Mouse (Mus musculus): ENCODE results near the gene Tmem170.

Gene Tmem170

DNA sequence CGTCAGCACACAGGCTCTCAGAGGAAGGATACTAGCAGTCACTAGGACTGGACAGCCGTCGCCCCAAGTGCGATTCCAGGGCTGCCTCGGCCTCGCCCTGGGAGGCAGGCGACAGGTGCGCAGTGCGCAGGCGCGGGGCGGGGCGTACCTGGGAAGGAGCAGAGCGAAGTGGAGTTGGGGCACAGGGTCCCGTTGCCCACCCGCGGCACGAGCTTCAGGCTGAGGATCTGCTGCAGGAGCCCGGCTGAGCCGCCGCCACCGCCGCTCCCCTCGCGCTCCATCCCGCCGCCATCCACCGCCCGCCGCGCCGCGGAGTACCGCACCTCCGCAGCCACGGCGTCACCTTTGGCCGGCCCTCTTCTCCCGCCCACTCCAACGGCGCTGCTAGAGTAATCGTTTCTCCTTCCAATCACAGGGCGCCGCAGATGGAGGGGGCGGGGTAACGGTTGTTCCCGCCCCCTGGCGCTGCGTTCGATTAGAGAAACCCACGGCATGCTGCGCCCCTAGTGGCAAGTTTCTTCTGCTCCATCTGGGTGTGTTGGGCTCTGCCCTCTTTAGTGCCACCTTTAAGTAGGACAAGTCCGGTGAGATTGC, at the start of gene Tmem170:
Tmem170 (minus strand) TSS at position 396 of the 594 bp plus-strand sequence.
- peak; percentile 97 for DNase-seq

DNA sequence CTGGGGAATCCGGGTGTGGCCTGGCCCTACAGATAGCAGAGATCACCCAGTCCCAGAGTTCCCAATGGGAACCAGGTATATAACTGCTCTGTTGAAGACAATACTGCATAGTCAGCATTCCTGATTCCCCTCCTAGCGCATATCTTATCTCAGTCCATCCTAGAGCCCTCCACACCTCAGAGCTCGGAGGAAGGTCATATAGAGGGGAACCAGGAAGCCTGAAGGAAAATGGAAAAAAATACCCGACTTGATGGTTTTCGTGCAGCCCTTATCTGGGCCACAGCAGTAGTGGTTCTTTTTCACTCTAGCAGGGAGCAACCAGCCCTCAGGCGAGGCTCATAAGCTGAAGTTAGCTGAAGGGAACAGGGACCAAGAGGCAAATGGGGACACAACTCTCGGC, 48.4 kb upstream of the Tmem170 start:
- no peak for DNase-seq

DNA sequence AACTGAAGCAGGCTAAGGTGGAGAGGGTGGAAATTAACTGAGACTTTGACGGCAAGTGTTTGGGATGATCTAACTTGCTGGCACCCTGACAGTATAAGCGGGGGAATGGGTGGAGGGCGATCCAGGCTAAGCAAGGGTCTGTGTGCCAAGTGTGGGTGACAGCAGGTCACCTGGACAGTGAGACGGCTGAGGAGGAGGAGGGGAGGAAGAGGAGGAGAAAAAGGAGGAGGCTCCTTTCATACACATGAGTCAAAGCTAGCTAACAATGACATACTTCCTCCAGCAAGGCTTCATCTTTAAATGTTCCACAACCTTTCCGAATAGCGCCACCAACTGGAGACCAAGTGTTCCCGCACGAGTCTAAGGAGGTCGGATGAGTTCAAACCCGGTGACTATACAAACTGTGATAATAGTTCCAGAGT, 46.8 kb upstream of the Tmem170 start:
- DNase-seq, result peak; percentile 22

DNA sequence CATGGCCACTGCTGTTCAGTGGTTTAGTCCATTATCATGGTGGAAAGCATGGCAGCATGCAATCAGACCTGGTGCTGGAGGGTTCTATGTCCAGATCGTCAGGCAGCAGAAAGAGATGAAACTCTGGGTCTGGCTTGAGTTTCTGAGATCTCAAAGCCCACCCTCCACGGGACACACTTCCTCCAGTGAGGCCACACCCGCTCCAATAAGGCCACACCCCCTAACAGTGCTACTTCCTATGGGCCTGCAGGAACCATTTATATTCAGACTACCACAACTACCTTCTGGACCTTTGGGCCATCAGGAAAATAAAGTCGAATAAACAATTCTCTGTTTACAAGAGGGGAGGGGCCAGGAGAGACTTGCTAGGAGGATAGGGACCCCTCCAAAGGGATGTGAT, 44.4 kb upstream of the Tmem170 start:
- no peak for DNase-seq

DNA sequence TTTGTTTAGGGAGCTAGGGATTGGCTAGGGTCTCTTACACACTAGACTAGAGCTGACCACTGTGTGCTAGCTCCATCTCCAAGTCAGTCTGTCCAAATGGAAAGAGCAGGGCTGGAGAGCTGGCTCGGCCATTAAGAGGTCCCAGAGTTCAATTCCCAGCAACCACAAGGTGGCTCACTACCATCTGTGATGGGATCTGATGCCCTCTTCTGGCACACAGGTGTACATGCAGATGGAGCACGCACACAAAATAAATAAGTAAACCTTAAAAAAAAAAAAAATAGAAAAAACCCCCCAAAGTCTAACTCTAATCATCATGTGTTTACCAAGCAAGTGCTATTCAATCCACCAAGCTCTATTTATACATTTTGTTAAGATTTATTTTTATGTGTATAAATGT, 43.1 kb upstream of the Tmem170 start:
- DNase-seq, result no peak

DNA sequence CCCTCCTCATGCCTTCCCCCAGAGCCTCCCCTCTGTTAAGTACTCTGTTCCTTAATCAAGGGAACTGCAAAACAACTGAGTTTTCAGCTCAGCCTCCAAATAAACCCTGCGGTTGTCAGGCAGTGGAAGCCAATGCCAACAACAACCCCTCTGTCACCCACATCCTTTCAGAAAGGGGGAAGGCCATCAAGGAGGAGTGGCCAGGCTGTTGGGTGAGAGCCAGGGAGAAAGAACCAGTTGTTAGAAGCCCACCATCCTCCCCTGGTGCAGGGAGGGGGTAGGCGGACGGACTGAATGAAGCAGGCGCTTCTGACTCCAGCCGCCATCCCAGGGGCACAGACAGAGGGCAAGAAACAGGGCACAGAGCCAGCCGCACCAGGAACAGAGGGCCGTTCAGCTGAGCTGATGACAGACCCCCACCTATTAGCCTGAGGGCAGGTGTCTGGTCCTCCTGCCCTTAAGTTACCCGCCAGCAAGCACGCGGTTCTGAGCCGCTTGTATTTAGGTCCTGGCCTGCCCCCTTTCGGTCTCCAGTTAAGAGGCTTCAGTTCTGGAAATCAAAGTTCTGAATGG, 36.4 kb upstream of the Tmem170 start:
- no peak for DNase-seq

DNA sequence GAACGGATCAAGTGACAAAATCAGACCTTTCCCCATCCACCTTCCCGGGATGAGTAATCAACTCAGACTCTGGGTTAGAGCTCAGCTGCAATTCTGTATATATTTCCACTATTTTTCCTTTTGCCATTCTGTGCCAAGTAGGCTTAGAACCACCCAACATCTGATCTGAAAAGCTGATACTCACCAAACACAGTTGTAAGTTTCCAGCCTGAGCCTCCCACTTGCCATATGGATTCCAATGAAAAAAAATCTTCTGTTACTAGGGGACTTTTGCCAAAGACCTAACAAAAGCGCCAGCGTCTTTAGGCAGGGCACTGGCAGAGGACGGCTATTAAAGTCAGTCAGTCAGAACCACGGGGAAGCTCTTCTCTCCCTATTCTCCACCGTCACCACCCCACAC, 35.0 kb upstream of the Tmem170 start:
- DNase-seq, result no peak

DNA sequence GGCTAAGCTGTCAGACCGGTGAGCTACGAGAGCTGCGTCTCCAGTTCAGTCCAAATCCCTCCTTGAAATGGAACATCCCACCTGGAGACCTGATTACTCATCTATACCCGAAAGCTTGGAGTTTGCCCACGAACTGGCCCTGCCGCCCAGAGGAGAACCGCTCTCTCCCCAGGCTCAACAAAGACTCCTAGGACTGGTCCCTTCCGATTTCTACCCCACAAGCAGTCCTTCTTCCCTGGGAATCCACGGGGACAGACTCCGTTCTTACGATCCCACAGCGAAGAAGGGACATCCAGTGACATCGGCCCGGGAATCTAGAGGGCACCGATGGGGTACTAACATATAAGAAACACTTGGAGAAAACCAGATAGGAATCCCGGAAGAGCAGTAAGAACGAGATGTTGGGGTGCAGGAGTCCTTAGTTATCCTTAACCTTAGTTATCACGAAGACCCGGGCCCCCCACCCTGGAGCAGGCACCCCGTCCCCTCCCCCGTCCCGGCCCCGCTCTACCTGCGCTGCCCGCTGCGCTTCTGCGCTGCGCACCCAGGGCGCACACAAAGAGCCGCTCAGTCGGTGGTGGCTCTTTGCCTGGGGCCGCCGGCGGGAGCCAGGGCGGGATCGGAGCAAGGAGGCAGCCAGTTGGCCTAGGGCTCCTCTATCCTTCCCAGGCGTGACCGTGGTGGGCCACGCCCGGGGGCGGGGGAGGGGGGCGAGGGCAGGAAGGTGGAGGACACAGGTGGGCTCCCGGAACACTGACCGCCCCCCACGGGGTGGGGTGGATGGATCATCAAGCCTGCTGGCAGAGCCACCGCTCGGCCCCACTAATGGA, 33.3 kb upstream of the Tmem170 start, which contains the start of gene Chst5:
Chst5 (minus strand) TSS at position 827 of the 830 bp plus-strand sequence.
- no peak for DNase-seq

DNA sequence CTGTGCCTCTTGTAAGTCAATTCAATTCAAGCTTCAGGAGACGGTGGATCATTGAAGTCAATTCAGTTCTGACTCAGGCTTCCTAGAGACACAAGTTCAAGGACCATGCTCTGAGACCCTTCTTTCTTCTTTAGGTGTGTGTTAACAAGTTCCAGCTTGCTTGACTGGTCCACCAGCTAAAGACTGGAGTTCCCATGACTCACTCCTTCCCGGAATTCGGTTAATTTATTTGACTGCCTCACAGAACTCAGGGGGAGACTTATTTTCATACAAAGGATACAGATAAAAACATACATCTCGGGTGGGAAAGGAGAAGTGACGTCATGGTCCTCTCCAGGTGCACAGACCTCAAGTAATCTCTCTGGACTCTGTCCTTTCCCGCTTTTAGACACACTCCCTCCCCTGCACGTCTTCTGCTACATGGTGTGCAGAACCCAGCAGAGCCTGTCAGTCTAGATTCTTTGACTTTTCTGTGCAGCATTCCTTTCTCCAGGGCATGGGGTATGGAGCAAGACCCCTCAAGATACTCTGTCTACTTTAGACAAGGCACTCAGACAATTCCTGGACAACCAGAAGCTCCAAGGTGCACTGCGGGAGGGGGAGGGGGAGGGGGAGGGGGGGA, 29.1 kb upstream of the Tmem170 start:
- DNase-seq, result no peak

DNA sequence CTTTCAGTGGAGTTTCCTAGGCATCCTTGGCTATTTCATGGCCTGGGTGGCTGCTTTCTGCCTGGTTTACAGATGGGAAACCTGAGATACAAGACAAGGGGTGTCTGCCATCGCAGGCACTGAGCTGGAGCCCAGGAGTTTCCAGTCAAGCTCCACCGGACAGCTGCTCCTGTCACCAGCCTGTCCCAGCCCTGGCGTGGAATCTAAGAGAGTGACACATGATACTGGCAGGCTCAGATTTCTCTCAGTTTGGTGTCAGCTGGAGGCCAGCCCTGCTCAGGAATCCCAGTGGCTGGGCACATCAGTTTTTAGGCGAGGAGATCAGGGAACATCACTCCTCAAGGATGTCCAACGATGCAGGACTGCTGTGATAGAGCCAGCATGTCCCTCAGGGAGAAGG, 25.5 kb upstream of the Tmem170 start:
- no peak for DNase-seq

DNA sequence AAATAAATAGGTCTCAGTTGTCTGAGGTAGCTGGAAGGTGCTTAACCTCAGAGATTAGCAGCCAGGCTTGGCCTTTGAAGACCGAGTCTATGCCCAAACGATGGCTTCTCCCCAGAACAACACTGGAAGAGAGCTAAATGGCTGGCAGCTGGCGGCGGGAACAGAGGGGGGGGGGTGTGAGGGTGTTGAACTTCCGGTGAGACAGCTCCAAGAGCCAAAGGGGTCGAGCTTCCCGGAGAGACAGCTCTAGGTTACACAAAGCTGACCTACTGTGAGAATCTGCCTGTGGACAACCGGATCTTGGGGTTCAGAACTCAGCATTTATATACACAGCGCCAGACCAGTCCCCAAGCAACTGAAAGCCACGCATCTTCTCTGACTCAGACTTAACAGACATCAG, 22.0 kb upstream of the Tmem170 start:
- DNase-seq, result no peak

DNA sequence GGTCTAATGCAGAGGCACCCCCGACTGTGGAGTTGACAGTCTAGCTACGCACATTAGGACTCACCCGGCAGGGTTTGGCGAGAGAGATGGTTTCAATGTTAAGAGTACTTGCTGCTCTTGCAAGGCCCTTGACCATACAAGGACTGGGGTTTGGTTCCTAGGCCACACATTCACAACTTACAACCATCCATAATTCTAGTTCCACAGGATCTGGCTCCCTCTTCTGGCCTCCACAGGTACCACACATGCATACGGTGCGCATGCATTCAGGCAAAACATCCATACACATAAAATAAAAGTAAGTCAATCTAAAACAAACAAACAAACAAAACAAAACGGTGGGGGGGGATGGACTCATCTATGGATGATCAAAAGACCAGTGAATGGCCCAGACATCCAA, 18.4 kb upstream of the Tmem170 start:
- no peak for DNase-seq

DNA sequence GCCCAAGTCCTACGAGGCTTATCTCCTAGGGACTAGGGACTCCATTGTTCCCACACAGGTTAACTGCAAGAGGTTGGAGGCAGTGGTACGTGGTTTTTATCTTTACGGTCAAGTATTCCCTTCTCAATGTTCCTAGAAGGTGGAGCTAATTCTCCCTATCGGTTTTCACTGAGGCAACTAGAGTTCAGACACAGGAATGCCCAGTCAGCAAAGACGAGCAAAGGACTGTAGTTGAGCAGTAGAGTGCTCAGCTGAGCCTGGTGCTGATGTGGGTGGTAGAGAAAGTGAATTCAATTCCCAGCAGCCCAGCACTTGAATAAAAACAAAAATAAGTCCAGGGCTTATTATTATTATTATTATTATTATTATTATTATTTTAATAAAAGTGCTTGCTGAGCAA, 16.1 kb upstream of the Tmem170 start:
- DNase-seq, result no peak

DNA sequence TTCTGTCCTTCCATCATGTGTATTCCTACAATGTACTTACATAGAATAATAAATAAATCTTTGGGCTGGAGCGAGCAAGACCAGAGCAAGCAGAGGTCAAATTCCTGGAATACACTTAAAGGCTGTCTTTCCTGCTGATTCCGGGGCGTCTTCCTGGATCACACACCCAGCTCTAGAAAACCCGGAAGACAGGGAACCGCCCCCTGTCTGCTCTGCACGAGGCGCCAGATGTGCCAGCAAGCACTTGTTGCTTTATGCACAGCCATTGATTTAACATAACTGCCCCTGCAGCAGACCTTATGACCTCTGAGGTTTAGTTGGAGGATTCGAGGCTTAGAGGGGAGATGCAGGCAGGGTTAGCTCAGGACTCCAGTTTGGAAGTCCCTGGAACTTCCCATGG, 15.4 kb upstream of the Tmem170 start:
- no peak for DNase-seq

DNA sequence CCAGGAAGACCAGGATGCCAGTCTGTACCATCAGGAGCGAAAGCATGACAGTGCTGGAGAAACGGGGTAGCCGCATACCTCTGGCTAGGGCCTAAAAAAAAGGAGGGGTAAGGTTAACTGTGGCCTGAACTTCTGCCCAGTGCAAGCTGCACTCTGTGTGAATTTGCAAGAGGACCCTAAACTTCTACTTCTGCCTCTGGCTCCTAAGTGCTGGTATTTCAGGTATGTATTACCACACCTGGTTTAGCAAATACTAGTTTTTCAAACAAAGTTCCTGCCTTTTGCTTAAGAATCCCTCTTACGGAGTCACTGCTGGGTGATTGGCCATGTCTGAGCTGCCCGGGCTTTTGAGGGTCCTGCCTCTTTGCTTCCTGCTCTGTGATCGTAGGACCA, 14.4 kb upstream of the Tmem170 start:
- no peak for DNase-seq

DNA sequence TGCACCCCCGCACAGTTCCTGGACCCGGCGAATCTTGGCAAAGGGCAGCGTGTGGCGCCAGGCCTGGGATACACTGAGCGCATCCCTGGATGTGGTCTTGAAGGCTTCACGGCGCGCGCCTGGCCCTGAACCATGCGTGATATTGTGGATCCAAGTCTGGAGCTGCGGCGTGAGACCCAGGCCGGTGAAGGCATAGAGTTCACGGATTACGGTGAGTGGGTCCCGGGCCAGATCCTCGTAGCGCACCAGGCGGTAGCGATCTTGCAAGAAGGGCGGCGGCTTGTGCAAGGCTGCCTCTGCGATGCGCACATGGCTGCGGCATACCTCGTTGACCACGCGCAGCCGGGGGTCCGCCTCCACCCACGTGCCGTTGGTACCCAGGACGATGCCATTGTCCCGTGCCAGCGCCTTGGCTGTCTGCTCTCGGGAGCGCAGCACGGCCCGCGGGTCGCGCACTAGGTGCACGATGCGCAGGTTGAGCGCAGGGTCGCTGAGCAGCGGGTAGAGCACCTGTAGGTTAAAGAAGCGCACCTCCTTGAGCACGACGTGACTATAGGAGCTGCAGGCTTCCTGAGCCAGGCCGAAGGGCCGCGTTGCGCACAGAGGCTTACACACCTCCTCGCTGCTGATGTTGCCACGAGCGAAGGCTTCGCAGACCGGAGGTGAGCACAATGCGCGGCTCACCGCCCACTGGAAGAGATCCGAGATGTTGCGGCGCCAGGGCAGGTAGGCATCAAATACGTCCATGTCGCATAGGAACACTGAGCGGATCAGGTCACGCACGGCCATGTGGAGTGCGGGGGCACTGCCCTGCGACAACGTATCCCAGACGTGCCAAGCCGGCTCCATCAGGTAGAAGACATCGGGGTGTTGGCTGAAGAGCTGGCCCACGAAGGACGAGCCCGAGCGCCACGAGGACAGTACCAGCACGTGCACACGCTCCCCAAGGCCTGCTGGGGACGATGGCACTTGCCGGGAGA, 13.7 kb upstream of the Tmem170 start:
- DNase-seq, result no peak

DNA sequence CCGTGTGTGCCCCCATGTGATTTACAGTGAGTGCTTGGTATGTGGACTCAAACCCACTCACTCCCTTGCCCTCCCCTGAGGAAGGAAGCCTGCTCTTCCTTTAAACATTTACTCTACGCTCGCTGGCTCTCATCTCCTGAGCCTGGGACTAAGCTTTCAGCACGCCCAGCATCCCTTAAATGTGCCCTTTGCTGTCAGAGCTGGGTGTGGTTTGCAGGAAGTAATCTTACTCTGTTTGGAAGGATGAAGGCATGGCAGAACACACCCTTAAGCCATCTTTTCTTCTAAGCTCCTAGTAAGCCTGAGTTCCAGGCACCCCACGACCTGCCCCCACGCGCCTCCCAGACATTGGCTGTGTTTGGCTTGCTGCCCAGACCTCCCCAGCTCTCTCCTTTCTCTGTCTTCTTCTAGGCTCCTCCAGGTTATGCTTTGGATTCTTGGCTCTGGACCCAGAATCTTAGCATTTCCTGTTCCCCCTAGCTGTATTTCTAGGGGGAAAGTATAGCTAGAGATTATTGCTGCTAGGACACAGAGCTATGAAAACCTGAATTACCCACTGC, 11.6 kb upstream of the Tmem170 start:
- no peak for DNase-seq

DNA sequence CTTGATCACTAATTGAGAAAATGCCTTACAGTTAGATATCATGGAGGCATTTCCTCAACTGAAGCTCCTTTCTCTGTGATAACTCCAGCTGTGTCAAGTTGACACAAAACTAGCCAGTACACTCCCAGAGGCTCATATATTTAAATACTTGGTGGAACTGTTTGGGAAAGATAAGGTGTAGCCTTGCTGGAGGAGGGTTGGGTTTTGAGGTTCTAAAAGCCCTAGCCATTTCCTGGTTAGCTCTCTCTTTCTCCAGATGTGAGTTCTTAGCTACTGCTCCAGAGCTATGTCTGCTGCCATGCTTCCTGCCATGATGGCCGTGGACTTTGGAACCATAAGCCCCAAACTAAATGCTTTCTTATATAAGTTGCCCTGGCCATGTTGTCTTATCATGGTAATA, 10.9 kb upstream of the Tmem170 start:
- DNase-seq, result no peak

DNA sequence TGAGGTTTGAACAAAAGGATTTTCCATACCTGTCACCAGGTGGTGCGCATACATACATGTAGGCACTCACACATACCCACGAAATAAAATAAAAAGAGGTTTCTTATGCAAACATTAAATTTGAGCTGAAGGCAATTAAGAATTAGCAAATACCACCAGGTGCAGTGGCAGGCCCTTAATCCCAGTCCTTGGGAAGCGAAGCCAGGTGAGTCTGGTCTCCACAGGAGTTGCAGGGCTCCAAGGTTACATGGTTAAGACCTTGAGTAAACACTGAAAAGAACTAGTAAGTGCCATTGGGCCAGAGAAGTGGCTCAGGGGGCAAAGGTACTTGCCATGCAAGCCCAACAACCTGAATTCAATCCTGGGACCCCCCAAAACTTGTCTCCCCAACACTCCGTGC, 7.1 kb upstream of the Tmem170 start:
- no peak for DNase-seq

DNA sequence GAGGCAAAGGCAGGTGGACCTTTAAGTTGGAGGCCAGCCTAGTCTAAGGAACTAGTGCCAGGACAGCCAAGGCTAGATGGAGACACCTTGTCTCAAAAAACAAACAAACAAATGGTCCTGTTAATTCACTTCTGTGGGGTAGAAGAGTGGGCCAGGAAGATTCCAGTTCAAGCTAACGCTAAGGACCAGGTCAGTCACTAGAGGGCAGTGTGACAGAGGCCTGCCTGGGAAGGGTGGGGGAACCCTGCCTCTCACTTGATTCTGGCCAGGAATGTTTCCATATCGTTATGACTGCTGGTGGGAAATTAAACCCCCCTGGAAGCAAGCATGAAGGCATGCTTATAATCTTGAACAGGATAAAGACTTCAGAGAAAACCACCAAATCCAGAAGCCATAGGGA, 5.0 kb upstream of the Tmem170 start:
- DNase-seq, result peak; percentile 33 to 41

DNA sequence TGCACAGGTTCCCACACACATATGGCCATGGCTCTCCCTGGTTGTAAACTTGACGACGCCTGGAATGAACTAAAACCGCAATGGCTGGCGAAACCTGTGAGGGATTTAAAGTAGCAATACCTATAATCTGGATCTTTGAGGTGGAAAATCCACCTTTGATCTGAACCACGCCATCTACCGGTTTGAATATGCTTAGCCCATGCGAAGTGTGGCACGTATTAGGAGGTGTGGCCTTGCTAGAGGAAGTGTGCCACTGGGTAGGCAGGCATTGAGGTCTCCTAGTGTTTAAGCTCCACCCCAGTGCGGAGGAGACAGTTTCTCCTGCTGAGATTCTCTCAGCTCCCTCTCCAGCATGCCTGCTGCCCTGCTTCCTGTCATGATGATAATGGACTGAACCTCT, 1.2 kb upstream of the Tmem170 start:
- DNase-seq, result no peak

DNA sequence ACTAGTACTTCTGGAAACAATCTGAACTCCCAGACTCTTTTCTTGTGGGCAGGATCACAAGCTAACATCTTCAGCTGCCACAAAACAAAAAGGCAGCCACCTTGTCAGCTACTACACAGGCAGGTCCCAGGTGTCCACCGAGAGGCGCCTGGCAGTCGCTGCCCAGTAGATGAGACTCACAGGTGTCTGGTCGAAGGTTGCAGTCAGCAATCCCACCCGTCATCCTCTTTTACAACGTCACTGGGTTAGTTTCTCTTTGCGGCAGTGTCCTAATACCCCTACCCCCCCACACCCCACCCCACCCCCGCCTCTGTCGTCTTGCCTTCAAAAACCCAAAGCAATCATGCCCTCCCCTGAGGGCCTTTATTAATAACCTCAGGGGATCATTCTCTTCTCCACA, 792 bp downstream of the Tmem170 start:
- peak; percentile 10 to 22 for DNase-seq

Measured in thymus, postnatal 36 days (tissue).